Mouse (Mus musculus) erythroblast, adult 5-6 weeks (primary cell): Measurements from ENCODE around the gene Coro6. TPM values are rescaled to one million over a fixed set of nuclear protein-coding genes. Genes with fewer than 3 reads are reported as not detected.

ENCODE experiments used
- ATAC-seq: replicated peaks from 2 replicates; pipeline ENCODE4 v1.8.0; 2016; ENCODE audit warnings: moderate number of reproducible peaks, mild to moderate bottlenecking, moderate TSS enrichment, inconsistent platforms; ENCODE audit not compliant: poor library complexity, low FRiP score, severe bottlenecking
- total RNA-seq, 2 experiments: library from RNA; stranded (forward) in 1 of 2; stranded (reverse) in 1 of 2; fragments of 150-400 nt in 1 of 2; fragments of 200-764, 138-1000 nt in 1 of 2; gene quantifications; 2 replicates each; pipeline versions ENCODE4 v1.2.3 to v1.2.4; 2015 to 2017; ENCODE audit warnings: low replicate concordance in 2 of 2

Coro6 gene
- total RNA-seq (2015; ENCODE audit: low replicate concordance) (not detected in 2 replicates), total RNA-seq (2017; ENCODE audit: low replicate concordance) (not detected in 2 replicates)

- no peak; the same call in 1 of the 2 replicates for ATAC-seq
Measured at GRCm38 (mm10) chr11:77462283-77463100, at the start of gene Coro6. Gene Coro6, plus strand, starts transcription at chr11:77462411.

- peak; percentile 69; the same call in 1 of the 2 replicates for ATAC-seq
Measured at GRCm38 (mm10) chr11:77414141-77414839, 47.9 kb upstream of the Coro6 start.

- ATAC-seq, result no peak
Measured at GRCm38 (mm10) chr11:77416212-77417000, 45.8 kb upstream of the Coro6 start.

GRCm38 (mm10) chr11:77418021-77418420 is 44.2 kb upstream of the Coro6 start:
- ATAC-seq, result no peak

- ATAC-seq, result peak; percentile 99
Measured at GRCm38 (mm10) chr11:77423175-77423859, 38.9 kb upstream of the Coro6 start.

GRCm38 (mm10) chr11:77428446-77428845 is 33.8 kb upstream of the Coro6 start:
- no peak for ATAC-seq

GRCm38 (mm10) chr11:77437026-77437425 is 25.2 kb upstream of the Coro6 start:
- no peak for ATAC-seq

- ATAC-seq, result no peak
Measured at GRCm38 (mm10) chr11:77440081-77440480, 22.1 kb upstream of the Coro6 start.

GRCm38 (mm10) chr11:77441020-77441419 is 21.2 kb upstream of the Coro6 start:
- ATAC-seq, result no peak

GRCm38 (mm10) chr11:77442186-77443170 is 19.7 kb upstream of the Coro6 start:
- ATAC-seq, result no peak

- no peak for ATAC-seq
Measured at GRCm38 (mm10) chr11:77444939-77445338, 17.3 kb upstream of the Coro6 start.

GRCm38 (mm10) chr11:77446628-77447041 is 15.6 kb upstream of the Coro6 start:
- peak; percentile 91 for ATAC-seq

GRCm38 (mm10) chr11:77449224-77449623 is 13.0 kb upstream of the Coro6 start:
- no peak for ATAC-seq

GRCm38 (mm10) chr11:77451670-77452069 is 10.5 kb upstream of the Coro6 start:
- ATAC-seq, result no peak

- no peak for ATAC-seq
Measured at GRCm38 (mm10) chr11:77453388-77453787, 8.8 kb upstream of the Coro6 start.

GRCm38 (mm10) chr11:77455770-77456510 is 6.3 kb upstream of the Coro6 start:
- no peak for ATAC-seq

- ATAC-seq, result no peak
Measured at GRCm38 (mm10) chr11:77456866-77457265, 5.3 kb upstream of the Coro6 start.

- no peak for ATAC-seq
Measured at GRCm38 (mm10) chr11:77461856-77462255, 355 bp upstream of the Coro6 start.
